Mouse (Mus musculus) forebrain, postnatal 0 days (tissue): ENCODE measurements at regions not wholly inside any gene's neighbourhood (a gene's known extent, or its start where the extent isn't known, plus 50 kb on each side); places are given as distances from the start of the nearest gene placed in this dataset.

Source experiments
- ATAC-seq: fragments of 200-750 bp; cut with Nextera tagmentation; 2 replicates; pipeline ENCODE4 v1.8.0; 2017; ENCODE audit warnings: mild to moderate bottlenecking, moderate library complexity
- DNase-seq: peaks from one replicate; pipeline ENCODE4 v3.0.0-alpha.2; 2015
- H3K27ac ChIP-seq: fragments of 300-500 bp; sonication (generic); 2 replicates; pipeline ENCODE4 v1.5.1; 2014; ENCODE audit warnings: low read depth, mild to moderate bottlenecking, antibody characterized with exemption, low read length, moderate library complexity, mixed read lengths
- H3K27me3 ChIP-seq: fragments of 300-500 bp; sonication (generic); 2 replicates; pipeline ENCODE4 v1.6.1; 2014; ENCODE audit warnings: mild to moderate bottlenecking, low read length, mixed read lengths; ENCODE audit not compliant: insufficient read depth
- H3K36me3 ChIP-seq: fragments of 300-500 bp; sonication (generic); 2 replicates; pipeline ENCODE4 v1.6.1; 2014; ENCODE audit warnings: mild to moderate bottlenecking, moderate library complexity; ENCODE audit not compliant: insufficient read depth
- H3K4me1 ChIP-seq: fragments of 300-500 bp; sonication (generic); 2 replicates; pipeline ENCODE4 v1.6.1; 2014; ENCODE audit warnings: antibody characterized with exemption; ENCODE audit not compliant: insufficient read depth
- H3K4me2 ChIP-seq: fragments of 300-500 bp; sonication (generic); 2 replicates; pipeline ENCODE4 v1.6.1; 2014; ENCODE audit warnings: low read depth, mild to moderate bottlenecking, moderate library complexity
- H3K4me3 ChIP-seq: fragments of 300-500 bp; sonication (generic); 2 replicates; pipeline ENCODE4 v1.5.1; 2014; ENCODE audit warnings: low read depth, low read length, mixed read lengths
- H3K9ac ChIP-seq: fragments of 300-500 bp; sonication (generic); 2 replicates; pipeline ENCODE4 v1.6.1; 2014; ENCODE audit warnings: mild to moderate bottlenecking
- H3K9me3 ChIP-seq: fragments of 300-500 bp; sonication (generic); 2 replicates; pipeline ENCODE4 v1.6.1; 2016; ENCODE audit warnings: low read length
- CTCF ChIP-seq: sonication (generic); IDR thresholded peaks from 2 replicates; pipeline ENCODE4 v1.5.1; 2016; ENCODE audit warnings: antibody characterized with exemption, control low read depth, low read depth
- WGBS: fragments of 180-500 bp; shearing (Covaris S2); extraction: QIAGEN DNeasy Blood & Tissue Kit; methylation state at CpG from one replicate; pipeline ENCODE4 v1.1.7; 2014; 5-methylcytosine and 5-hydroxymethylcytosine counted together

DNA sequence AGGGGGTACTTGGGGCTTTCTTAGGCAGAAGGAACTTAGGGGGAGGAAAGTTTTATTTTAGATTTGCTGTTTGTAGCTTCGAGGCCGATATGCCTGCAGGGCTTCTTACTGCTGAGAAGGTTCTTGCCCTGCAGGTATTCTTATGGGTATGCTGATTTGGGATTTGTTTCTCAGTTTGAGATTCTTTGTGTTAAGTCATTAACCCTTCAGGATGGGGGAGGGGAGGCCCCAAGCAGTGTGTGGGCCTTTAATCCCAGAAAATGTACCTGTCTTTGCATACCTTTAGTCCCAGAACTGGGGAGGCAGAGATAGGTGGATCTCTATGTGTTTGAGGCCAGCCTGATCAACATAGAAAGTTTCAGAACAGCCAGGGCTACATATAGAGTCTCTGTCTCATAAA lies 1335.1 kb downstream of the Gm37988 start:
- no peaks in the 10 kb centered on the region for H3K36me3 ChIP-seq
- H3K9ac ChIP-seq: no peak overlapping the region
- WGBS: 34% methylated on average over 2 of the region's 2 CpGs
- no peaks in the 10 kb centered on the region for H3K9me3 ChIP-seq
- H3K27me3 ChIP-seq: no peaks in the 10 kb centered on the region
- no peak overlapping the region for H3K4me2 ChIP-seq
- no peak overlapping the region for H3K4me3 ChIP-seq
- no peak for TF ChIP-seq CTCF
- ATAC-seq: no peak
- H3K27ac ChIP-seq: no peak overlapping the region
- H3K4me1 ChIP-seq: no peaks in the 10 kb centered on the region
- DNase-seq: no peak

DNA sequence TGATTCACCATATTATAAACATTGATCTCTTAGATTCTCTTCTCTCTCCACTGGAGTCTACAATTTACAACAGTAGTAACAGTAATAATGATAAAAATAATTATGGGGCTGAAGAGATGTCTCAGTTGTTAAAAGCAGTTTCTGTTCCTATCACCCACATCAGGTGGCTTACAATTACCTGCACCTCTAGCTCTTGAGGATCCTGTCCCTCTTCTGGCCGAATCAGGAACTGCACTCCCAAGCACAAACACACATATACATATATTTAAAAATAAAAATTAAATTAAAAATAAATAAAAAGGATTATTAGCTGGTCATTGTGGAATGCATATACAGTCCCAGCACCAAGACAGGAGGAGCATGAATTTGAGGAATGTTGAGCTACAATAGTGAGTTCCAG lies 1336.2 kb downstream of the Gm37988 start:
- H3K9ac ChIP-seq: no peak overlapping the region
- TF ChIP-seq CTCF: peak; percentile 31; the same call in 1 of the 2 replicates
- WGBS: 59% methylated on average over 1 of the region's 1 CpGs
- H3K4me1 ChIP-seq: no peaks in the 10 kb centered on the region
- no peak overlapping the region for H3K27ac ChIP-seq
- ATAC-seq: no peak
- H3K4me3 ChIP-seq: no peak overlapping the region
- H3K4me2 ChIP-seq: no peak overlapping the region
- H3K9me3 ChIP-seq: no peaks in the 10 kb centered on the region
- DNase-seq: no peak
- H3K27me3 ChIP-seq: no peaks in the 10 kb centered on the region
- H3K36me3 ChIP-seq: no peaks in the 10 kb centered on the region

DNA sequence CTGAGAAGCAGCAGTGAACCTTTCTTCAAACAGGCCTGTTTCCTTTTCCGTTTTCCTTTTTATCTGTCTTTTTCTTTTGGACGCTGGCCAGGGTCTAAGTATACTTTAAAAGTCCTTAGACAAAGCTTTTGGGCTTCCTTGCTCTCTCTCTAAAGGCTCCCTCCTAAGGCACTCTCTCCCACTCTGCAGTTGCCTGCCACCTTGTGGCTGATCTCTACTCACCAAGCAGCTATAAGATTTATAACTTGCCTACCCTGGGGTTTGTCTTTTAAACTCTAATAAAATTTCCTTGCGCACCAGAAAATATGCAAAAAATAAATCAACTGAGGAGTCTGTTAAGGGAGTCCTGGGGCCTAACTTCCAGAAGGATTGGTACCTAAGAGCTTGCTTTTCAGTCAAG lies 1344.7 kb downstream of the Gm37988 start:
- Histone ChIP-seq H3K36me3 (no peaks in the 10 kb centered on the region), H3K4me2 (no peak overlapping the region), H3K4me1 (no peaks in the 10 kb centered on the region), H3K27me3 (no peaks in the 10 kb centered on the region), H3K4me3 (no peak overlapping the region), H3K9ac (no peak overlapping the region), H3K9me3 (no peaks in the 10 kb centered on the region), H3K27ac (no peak overlapping the region)
- TF ChIP-seq CTCF: peak; percentile 54
- DNase-seq (peak; percentile 18), ATAC-seq (no peak; the same call in 1 of the 2 replicates)
- 38% methylated on average over 3 of the region's 3 CpGs for WGBS
